Mouse (Mus musculus): ENCODE measurements around the gene Hspa4.
A peak's percentile ranks its signal among the peaks of the same experiment; 100 is the strongest.

Hspa4 gene

GRCm38 (mm10) chr11:53252186-53253119, 47.8 kb downstream of the Hspa4 start:
- no peak for DNase-seq (ENCODE audit: low spot score)

- no peak for DNase-seq (ENCODE audit: low spot score)
Measured at GRCm38 (mm10) chr11:53250796-53251195, 49.5 kb downstream of the Hspa4 start.

- peak; percentile 60 for DNase-seq (ENCODE audit: low spot score)
Measured at GRCm38 (mm10) chr11:53249686-53250085, 50.6 kb downstream of the Hspa4 start.

GRCm38 (mm10) chr11:53245561-53245960, 54.7 kb downstream of the Hspa4 start:
- DNase-seq (ENCODE audit: low spot score): no peak

GRCm38 (mm10) chr11:53243199-53243598, 57.1 kb downstream of the Hspa4 start:
- no peak for DNase-seq (ENCODE audit: low spot score)

GRCm38 (mm10) chr11:53233590-53233989, 66.7 kb downstream of the Hspa4 start:
- DNase-seq (ENCODE audit: low spot score): no peak

- DNase-seq (ENCODE audit: low spot score): no peak
Measured at GRCm38 (mm10) chr11:53231836-53232235, 68.4 kb downstream of the Hspa4 start.

- DNase-seq (ENCODE audit: low spot score): no peak
Measured at GRCm38 (mm10) chr11:53229011-53229410, 71.2 kb downstream of the Hspa4 start.

GRCm38 (mm10) chr11:53210876-53211275, 89.4 kb downstream of the Hspa4 start:
- DNase-seq (ENCODE audit: low spot score): no peak

Data from adipocyte (in vitro differentiated cells).